Mouse (Mus musculus) urinary bladder, postnatal 10 days (tissue): ENCODE measurements around the gene Clic4.

Experiments used
- DNase-seq: peaks from one replicate; pipeline ENCODE4 v3.0.0; 2022; ENCODE audit warnings: low spot score

Gene Clic4

DNA sequence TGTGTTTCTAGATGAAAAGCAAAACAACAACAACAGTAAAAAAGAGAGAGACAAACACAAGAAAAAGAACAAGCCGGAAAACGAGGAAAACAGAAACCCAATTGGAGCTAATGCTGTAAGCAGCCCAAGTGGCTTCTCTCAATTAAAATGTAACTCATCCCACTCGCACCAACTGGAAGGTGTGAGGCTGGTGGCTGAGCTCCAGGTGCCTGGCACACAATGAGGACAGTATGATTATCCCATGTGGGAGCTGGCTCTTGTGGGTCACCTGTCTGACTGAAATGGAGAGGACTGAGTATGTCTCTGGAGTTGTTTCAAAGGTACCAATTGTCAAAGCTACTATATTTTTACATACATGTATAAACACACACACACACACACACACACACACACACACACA is 41.5 kb downstream of the Clic4 start:
- no peak for DNase-seq

DNA sequence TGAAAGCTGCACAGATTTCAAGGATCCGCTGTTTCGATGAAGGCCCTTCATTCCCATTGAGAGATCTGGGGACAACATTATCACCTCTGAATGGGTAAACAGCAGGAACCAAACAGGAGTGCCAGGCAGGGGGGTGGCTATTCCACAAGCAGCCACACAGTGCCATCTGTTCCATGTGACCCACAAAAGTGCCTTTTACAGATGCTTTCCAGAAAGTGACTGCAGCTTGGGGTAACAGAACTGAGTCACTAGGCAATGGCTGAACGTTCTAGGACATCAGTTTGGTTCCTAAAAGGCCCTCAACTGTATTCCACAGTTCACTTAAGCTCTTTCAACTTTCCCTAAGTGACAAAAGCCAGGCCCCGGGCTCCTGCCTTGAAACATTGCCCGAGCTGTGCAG is 42.0 kb downstream of the Clic4 start:
- DNase-seq, result no peak

GRCm38 (mm10) chr4:135229871-135230270 is 42.7 kb downstream of the Clic4 start:
- no peak for DNase-seq

- DNase-seq, result no peak
Measured at GRCm38 (mm10) chr4:135228136-135228535, 44.5 kb downstream of the Clic4 start.

GRCm38 (mm10) chr4:135226008-135226667 is 46.5 kb downstream of the Clic4 start:
- no peak for DNase-seq

DNA sequence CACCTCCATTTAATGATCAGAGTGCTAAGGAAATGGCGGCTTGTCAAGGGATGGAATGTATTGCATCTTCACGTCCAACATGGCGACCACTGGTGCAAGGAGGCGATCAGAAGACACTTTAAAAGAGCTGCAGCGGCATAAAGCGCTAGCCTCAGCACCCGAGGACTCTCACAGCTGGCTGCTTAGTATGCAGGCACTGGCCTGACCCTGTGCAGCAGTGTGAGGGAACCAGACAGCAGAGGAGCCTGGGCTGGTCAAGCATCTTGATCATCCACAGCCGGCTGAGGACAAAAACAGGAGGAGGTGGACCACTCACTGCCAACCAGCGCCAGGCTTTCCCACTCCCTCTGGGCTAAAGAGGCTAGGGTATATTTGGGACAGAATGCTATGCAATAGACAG is 48.8 kb downstream of the Clic4 start:
- DNase-seq, result no peak

DNA sequence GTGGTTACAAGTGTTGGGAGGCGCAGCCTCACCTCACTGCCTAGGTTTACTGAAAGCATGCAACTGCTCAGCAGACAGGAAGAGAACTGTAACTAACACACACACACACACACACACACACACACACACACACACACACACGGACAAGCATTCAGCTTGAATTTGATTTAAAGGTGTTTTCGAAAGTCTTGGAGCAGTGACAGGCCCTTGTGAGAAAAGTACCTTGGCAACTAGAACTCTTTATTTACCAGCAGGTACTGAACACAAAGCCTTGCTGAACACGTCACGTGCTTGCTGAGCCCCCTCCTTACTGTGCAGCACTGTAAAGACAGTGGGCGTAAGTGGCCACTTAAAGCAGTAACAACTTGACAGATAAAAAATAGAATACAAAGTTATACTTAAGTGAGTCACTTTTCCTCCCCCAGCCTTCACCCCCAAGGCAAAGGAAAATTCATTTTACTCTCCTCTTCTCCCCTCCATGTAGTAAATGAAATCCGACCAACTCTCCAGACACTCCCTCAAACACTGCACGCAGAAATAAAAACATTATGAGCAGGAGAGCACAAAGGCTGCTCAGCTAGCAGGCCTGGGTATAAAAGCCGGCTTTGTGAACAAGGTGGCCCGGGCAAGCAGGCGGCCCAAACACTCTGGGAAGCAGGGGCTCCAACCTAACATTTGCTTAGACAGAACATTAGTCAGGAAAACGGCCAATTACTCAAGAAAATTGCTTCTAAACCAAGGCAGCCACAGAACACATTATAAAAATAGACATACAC is 50.8 kb downstream of the Clic4 start:
- no peak for DNase-seq

GRCm38 (mm10) chr4:135220641-135221040 is 52.0 kb downstream of the Clic4 start:
- no peak for DNase-seq

GRCm38 (mm10) chr4:135219652-135220051 is 53.0 kb downstream of the Clic4 start:
- DNase-seq, result peak; percentile 52

DNA sequence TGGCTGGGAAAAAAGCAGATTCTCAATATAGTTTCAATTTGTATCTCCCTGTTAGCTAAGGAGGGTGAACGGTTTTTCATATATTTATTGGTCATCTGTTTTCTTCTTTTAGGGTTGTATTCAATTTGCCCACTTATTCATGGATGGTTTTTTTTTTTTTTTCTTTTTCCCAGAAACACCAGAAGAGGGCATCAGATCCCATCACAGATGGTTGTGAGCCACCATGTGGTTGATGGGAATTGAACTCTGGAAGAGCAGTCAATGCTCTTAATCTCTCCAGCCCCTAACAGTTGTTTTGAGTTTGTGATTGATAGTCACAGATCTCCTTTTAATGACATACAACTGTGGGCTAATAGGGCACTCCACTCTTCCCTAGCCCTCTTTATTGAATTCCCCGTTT is 62.8 kb downstream of the Clic4 start:
- no peak for DNase-seq

DNA sequence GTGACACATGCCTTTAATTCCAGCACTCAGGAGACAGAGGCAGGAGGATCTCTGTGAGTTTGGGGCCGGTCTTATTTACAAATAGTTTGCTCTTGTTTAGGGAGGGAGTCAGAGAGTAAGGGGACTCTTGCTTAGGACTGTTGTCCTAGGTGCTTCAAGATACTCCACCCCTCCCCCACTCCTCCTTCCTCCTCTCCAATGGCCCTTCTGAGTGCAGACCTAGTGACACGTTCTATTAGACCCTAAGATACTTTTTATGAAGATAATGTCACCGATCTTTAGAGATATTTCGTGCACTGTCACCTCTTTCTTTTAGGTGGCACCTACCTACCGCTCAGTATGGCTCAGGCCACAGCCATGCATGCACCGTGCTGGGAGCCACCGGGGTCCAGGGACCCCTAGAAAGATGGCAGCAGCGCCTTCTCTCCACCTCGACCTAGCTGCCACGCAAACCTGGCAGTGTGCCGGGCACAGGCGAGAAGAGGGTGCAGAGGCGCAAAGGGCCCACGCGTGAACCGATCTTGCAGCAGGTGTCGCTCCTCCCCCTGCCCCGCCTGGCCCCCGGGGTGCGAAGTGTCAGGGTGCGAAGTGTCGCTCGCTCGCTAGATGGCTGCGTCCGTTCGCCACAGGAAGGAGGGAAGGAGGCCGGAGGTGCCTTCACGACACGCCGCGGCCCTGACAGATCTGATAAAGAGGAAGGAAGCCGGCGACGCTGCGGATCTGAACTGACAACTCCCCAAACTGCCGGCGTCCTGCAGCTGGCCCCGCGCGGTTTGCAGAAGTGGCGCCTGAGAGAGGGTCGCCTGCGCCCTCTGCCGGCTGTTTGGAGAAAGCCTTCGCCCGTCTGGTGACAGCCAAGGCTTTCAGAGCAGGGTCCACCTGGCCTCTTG is 66.7 kb downstream of the Clic4 start:
- DNase-seq, result peak; percentile 45

GRCm38 (mm10) chr4:135205254-135205653 is 67.4 kb downstream of the Clic4 start:
- DNase-seq, result no peak

GRCm38 (mm10) chr4:135204666-135205065 is 67.9 kb downstream of the Clic4 start:
- no peak for DNase-seq

GRCm38 (mm10) chr4:135203806-135204560 is 68.6 kb downstream of the Clic4 start:
- no peak for DNase-seq

- DNase-seq, result no peak
Measured at GRCm38 (mm10) chr4:135203279-135203678, 69.3 kb downstream of the Clic4 start.

GRCm38 (mm10) chr4:135201771-135202170 is 70.8 kb downstream of the Clic4 start:
- DNase-seq, result no peak

DNA sequence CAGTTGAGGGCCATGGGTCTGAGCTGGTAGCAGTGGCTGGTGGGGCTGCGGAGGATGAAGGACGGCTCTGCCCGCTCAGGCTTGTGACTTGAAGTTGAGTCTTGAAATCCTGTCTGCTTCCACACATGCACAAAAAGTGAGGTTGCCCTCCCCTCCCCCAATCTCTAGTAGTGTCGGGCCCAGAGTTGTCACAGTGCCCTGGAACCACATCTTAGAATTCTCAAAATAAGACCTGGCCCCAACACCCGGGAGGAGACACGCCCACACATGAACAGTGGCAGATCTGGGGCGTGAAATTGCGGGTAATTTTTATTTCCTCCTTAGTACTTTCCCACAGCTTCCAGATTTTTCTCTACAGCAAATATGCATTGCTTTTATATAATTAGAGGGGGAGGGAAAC is 74.8 kb downstream of the Clic4 start:
- DNase-seq, result no peak

DNA sequence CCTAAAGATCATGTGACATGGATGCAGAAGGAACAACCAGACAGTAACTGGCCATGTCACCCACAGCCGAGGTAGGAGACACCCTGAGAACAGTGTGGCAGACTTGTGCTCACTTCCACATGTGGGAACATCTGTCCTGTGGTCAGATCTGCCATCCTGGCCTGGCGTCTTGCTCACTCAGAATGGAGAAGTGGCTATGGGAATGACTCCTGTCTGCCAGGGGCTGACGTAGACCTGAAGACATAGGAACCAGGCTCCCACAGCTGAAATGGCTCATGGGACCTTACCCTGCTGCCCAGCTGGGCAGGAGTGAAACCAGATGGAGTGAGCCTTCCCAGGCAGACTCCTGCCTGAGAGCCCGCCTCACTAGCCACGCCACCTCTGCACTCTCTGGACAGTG is 79.8 kb downstream of the Clic4 start:
- DNase-seq, result no peak

DNA sequence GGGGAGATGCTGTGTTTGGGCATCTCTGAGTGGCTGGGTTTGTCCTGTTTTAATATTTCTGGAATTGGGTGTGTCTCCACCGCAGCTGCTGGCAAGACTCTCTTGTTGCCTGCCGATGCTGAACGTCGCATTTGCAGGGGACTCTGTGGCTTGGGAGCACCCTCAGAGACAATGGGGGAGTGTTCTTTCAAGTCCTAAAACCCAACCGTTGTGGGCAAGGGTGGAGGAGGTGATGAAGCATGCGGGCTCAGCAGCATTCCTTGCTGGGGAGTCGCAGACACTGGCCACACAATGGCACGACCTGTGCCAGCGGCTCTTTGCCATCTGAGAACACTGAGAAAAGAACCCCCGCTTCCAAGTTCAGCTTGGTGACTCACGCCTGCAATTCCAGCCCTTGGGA is 81.0 kb downstream of the Clic4 start:
- DNase-seq, result no peak

GRCm38 (mm10) chr4:135191185-135191584 is 81.4 kb downstream of the Clic4 start:
- no peak for DNase-seq

DNA sequence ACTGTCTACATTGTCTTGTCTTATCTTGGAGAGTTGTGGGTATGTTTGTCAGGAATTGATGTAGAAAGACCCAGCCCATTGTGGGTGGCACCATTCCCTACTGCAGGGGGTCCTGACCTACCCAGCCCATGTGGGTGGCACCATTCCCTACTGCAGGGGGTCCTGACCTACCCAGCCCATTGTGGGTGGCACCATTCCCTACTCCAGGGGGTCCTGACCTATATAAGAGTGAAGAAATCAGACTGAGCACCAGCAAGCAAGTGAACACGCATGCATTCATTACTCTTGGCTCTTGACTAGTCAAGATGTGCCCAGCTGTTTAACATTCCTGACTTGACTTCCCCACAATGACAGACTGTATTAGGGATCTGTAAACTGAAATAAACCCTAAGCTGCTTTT is 82.2 kb downstream of the Clic4 start:
- no peak for DNase-seq

GRCm38 (mm10) chr4:135189452-135190008 is 83.1 kb downstream of the Clic4 start:
- DNase-seq, result no peak
